Mouse (Mus musculus): ENCODE measurements around the gene Ern1. TPM values are rescaled to one million over a fixed set of nuclear protein-coding genes. Genes with fewer than 3 reads are reported as not detected.

Ern1 gene
- polyA plus RNA-seq, 1 experiment from 2014 or later, result 7.6 TPM

- Histone ChIP-seq H3K4me3 (ENCODE audit: low read depth, low read length) (no peak overlapping the region), H3K36me3 (ENCODE audit: control insufficient read depth, insufficient read depth, low read length) (peaks cover 8% of the 10 kb centered on the region; the same call in 1 of the 2 replicates), H3K4me2 (ENCODE audit: low read length) (no peak overlapping the region), H3K27ac (ENCODE audit: low read depth) (no peak overlapping the region), H3K9ac (ENCODE audit: low read length) (no peak overlapping the region), H3K27me3 (replicated peaks; ENCODE audit: control insufficient read depth, insufficient read depth, low read length) (no peaks in the 10 kb centered on the region), H3K9me3 (ENCODE audit: control insufficient read depth, low read length) (no peaks in the 10 kb centered on the region), H3K4me1 (replicated peaks; ENCODE audit: control insufficient read depth, insufficient read depth, low read length) (no peaks in the 10 kb centered on the region)
- ATAC-seq (replicated peaks; ENCODE audit: low FRiP score, low TSS enrichment, low read depth) (no peak), DNase-seq (ENCODE audit: low spot score) (no peak)
- 87% methylated on average over 4 of the region's 4 CpGs for WGBS
Observed at GRCm38 (mm10) chr11:106426447-106426846, 61.2 kb downstream of the Ern1 start.

- DNase-seq (ENCODE audit: low spot score) (no peak), ATAC-seq (replicated peaks; ENCODE audit: low FRiP score, low TSS enrichment, low read depth) (no peak)
- Histone ChIP-seq H3K4me1 (replicated peaks; ENCODE audit: control insufficient read depth, insufficient read depth, low read length) (no peaks in the 10 kb centered on the region), H3K27me3 (replicated peaks; ENCODE audit: control insufficient read depth, insufficient read depth, low read length) (no peaks in the 10 kb centered on the region), H3K27ac (ENCODE audit: low read depth) (no peak overlapping the region), H3K9ac (ENCODE audit: low read length) (no peak overlapping the region), H3K36me3 (ENCODE audit: control insufficient read depth, insufficient read depth, low read length) (peaks cover 8% of the 10 kb centered on the region; the same call in 1 of the 2 replicates), H3K4me2 (ENCODE audit: low read length) (no peak overlapping the region), H3K4me3 (ENCODE audit: low read depth, low read length) (no peak overlapping the region), H3K9me3 (ENCODE audit: control insufficient read depth, low read length) (no peaks in the 10 kb centered on the region)
- WGBS, result 85% methylated on average over 5 of the region's 5 CpGs
Observed at GRCm38 (mm10) chr11:106425201-106425600, 62.5 kb downstream of the Ern1 start.

GRCm38 (mm10) chr11:106419262-106420102, 68.2 kb downstream of the Ern1 start:
- H3K4me2 ChIP-seq (ENCODE audit: low read length), result no peak overlapping the region
- H3K27me3 ChIP-seq (replicated peaks; ENCODE audit: control insufficient read depth, insufficient read depth, low read length), result no peaks in the 10 kb centered on the region
- WGBS, result 65% methylated on average over 9 of the region's 9 CpGs
- H3K4me3 ChIP-seq (ENCODE audit: low read depth, low read length), result no peak overlapping the region
- H3K36me3 ChIP-seq (ENCODE audit: control insufficient read depth, insufficient read depth, low read length), result peaks cover 8% of the 10 kb centered on the region; the same call in 1 of the 2 replicates
- DNase-seq (ENCODE audit: low spot score) (no peak), ATAC-seq (replicated peaks; ENCODE audit: low FRiP score, low TSS enrichment, low read depth) (no peak)
- no peak overlapping the region for H3K9ac ChIP-seq (ENCODE audit: low read length)
- no peak overlapping the region for H3K27ac ChIP-seq (ENCODE audit: low read depth)
- H3K9me3 ChIP-seq (ENCODE audit: control insufficient read depth, low read length), result no peaks in the 10 kb centered on the region
- H3K4me1 ChIP-seq (replicated peaks; ENCODE audit: control insufficient read depth, insufficient read depth, low read length), result no peaks in the 10 kb centered on the region

- WGBS, result 34% methylated on average over 4 of the region's 4 CpGs
- H3K27ac ChIP-seq (ENCODE audit: low read depth), result no peak overlapping the region
- H3K4me2 ChIP-seq (ENCODE audit: low read length), result no peak overlapping the region
- H3K9ac ChIP-seq (ENCODE audit: low read length), result no peak overlapping the region
- H3K27me3 ChIP-seq (replicated peaks; ENCODE audit: control insufficient read depth, insufficient read depth, low read length), result no peaks in the 10 kb centered on the region
- peaks cover 11% of the 10 kb centered on the region for H3K36me3 ChIP-seq (ENCODE audit: control insufficient read depth, insufficient read depth, low read length)
- peak; percentile 74; the same call in 1 of the 2 replicates for ATAC-seq (replicated peaks; ENCODE audit: low FRiP score, low TSS enrichment, low read depth)
- no peaks in the 10 kb centered on the region for H3K9me3 ChIP-seq (ENCODE audit: control insufficient read depth, low read length)
- H3K4me1 ChIP-seq (replicated peaks; ENCODE audit: control insufficient read depth, insufficient read depth, low read length), result no peaks in the 10 kb centered on the region
- peak; percentile 92 for DNase-seq (ENCODE audit: low spot score)
- no peak overlapping the region for H3K4me3 ChIP-seq (ENCODE audit: low read depth, low read length)
Observed at GRCm38 (mm10) chr11:106418622-106419196, 68.9 kb downstream of the Ern1 start.

- Histone ChIP-seq H3K4me3 (ENCODE audit: low read depth, low read length) (no peak overlapping the region), H3K9ac (ENCODE audit: low read length) (no peak overlapping the region), H3K36me3 (ENCODE audit: control insufficient read depth, insufficient read depth, low read length) (peaks cover 8% of the 10 kb centered on the region), H3K9me3 (ENCODE audit: control insufficient read depth, low read length) (no peaks in the 10 kb centered on the region), H3K27ac (ENCODE audit: low read depth) (no peak overlapping the region), H3K4me2 (ENCODE audit: low read length) (no peak overlapping the region), H3K4me1 (replicated peaks; ENCODE audit: control insufficient read depth, insufficient read depth, low read length) (no peaks in the 10 kb centered on the region), H3K27me3 (replicated peaks; ENCODE audit: control insufficient read depth, insufficient read depth, low read length) (no peaks in the 10 kb centered on the region)
- DNase-seq (ENCODE audit: low spot score) (no peak), ATAC-seq (replicated peaks; ENCODE audit: low FRiP score, low TSS enrichment, low read depth) (no peak)
- 86% methylated on average over 2 of the region's 2 CpGs for WGBS
Observed at GRCm38 (mm10) chr11:106417860-106418259, 69.8 kb downstream of the Ern1 start.

- no peak for DNase-seq (ENCODE audit: low spot score)
- Histone ChIP-seq H3K36me3 (ENCODE audit: control insufficient read depth, insufficient read depth, low read length) (peaks cover 7% of the 10 kb centered on the region), H3K27ac (ENCODE audit: low read depth) (no peak overlapping the region), H3K4me2 (ENCODE audit: low read length) (no peak overlapping the region), H3K9ac (ENCODE audit: low read length) (no peak overlapping the region), H3K9me3 (ENCODE audit: control insufficient read depth, low read length) (no peaks in the 10 kb centered on the region), H3K4me3 (ENCODE audit: low read depth, low read length) (no peak overlapping the region), H3K4me1 (replicated peaks; ENCODE audit: control insufficient read depth, insufficient read depth, low read length) (no peaks in the 10 kb centered on the region), H3K27me3 (replicated peaks; ENCODE audit: control insufficient read depth, insufficient read depth, low read length) (no peaks in the 10 kb centered on the region)
- ATAC-seq (replicated peaks; ENCODE audit: low FRiP score, low TSS enrichment, low read depth), result no peak
- 82% methylated on average over 3 of the region's 3 CpGs for WGBS
Observed at GRCm38 (mm10) chr11:106416331-106416730, 71.3 kb downstream of the Ern1 start.

- ATAC-seq (replicated peaks; ENCODE audit: low FRiP score, low TSS enrichment, low read depth) (no peak), DNase-seq (ENCODE audit: low spot score) (no peak)
- no peaks in the 10 kb centered on the region for H3K4me1 ChIP-seq (replicated peaks; ENCODE audit: control insufficient read depth, insufficient read depth, low read length)
- no peak overlapping the region for H3K9ac ChIP-seq (ENCODE audit: low read length)
- no peak overlapping the region for H3K4me2 ChIP-seq (ENCODE audit: low read length)
- H3K36me3 ChIP-seq (ENCODE audit: control insufficient read depth, insufficient read depth, low read length), result peaks cover 17% of the 10 kb centered on the region
- no peak overlapping the region for H3K4me3 ChIP-seq (ENCODE audit: low read depth, low read length)
- H3K9me3 ChIP-seq (ENCODE audit: control insufficient read depth, low read length), result no peaks in the 10 kb centered on the region
- WGBS, result 95% methylated on average over 3 of the region's 3 CpGs
- no peak overlapping the region for H3K27ac ChIP-seq (ENCODE audit: low read depth)
- no peaks in the 10 kb centered on the region for H3K27me3 ChIP-seq (replicated peaks; ENCODE audit: control insufficient read depth, insufficient read depth, low read length)
Observed at GRCm38 (mm10) chr11:106412641-106413360, 74.9 kb downstream of the Ern1 start.

- no peak overlapping the region for H3K27ac ChIP-seq (ENCODE audit: low read depth)
- H3K9ac ChIP-seq (ENCODE audit: low read length), result no peak overlapping the region
- no peak overlapping the region for H3K4me3 ChIP-seq (ENCODE audit: low read depth, low read length)
- DNase-seq (ENCODE audit: low spot score) (no peak), ATAC-seq (replicated peaks; ENCODE audit: low FRiP score, low TSS enrichment, low read depth) (no peak)
- H3K27me3 ChIP-seq (replicated peaks; ENCODE audit: control insufficient read depth, insufficient read depth, low read length), result no peaks in the 10 kb centered on the region
- peaks cover 31% of the 10 kb centered on the region for H3K36me3 ChIP-seq (ENCODE audit: control insufficient read depth, insufficient read depth, low read length)
- no peaks in the 10 kb centered on the region for H3K9me3 ChIP-seq (ENCODE audit: control insufficient read depth, low read length)
- H3K4me1 ChIP-seq (replicated peaks; ENCODE audit: control insufficient read depth, insufficient read depth, low read length), result no peaks in the 10 kb centered on the region
- 91% methylated on average over 2 of the region's 2 CpGs for WGBS
- H3K4me2 ChIP-seq (ENCODE audit: low read length), result no peak overlapping the region
Observed at GRCm38 (mm10) chr11:106411157-106411556, 76.5 kb downstream of the Ern1 start.
